Mouse (Mus musculus): ENCODE data around the gene Gm20431.

The Gm20431 gene

DNA sequence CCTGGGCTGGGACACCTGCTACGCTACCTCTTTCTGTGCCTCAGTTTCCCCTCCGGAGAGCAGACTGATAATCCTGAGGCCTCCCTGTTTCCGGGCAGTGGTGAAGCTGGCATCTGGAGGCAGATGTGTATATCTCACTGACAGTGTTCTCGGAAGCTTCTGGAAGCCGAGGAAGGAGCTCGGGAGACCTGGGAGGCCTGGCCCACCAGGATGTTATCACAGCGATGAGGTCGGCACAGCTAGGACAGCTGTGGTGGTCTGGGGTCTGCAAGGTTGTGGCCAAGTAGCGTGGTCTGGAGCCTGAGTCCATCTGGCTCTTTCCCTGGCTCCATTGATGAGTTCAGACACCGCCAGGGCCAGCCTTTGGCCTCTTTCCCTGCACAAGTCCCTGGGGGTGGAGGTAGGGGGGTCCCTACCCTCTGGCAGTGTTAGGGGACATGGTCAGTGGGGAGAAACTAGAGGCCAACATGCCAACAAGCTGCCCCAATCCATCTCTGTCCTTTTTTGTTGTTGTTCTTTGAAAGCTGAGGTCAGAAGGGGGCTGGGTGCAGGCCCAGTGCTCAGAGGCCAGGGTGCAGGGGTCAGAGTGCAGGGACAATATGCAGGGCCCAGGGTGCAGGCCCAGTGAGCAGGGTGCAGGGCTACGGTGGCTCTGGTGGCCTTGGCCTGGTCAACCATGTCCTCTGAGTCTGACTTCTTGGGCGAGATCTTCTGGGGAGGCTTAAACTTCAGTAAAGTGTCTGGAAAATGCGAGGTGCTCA is 96.6 kb downstream of the Gm20431 start:
- in situ Hi-C loops (cut with MboI; ENCODE audit: low pct_unique_long_range_greater_than_20kb in 1 of 2, low sequenced_read_pairs in 2 of 2, unreplicated experiment in 1 of 2) = no loop called here

DNA sequence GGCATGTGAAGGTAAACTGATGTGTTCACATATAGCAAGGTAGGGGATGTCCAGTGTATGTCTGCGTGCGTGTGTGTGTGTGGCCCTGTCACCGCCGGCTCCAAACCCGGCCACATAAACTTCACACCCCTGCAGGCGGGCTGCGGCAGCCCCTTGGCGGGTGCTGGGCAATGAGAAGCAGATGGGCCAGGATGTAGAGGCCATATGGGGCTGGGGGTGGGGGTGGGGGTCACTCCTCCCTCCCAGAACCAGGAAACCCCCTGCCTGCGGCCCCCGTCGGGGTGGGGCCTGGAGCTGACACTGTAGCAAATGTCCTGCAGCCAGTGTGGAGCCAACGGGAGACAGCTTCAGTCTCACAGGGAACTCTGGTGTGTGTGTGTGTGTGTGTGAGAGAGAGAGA is 97.6 kb downstream of the Gm20431 start:
- in situ Hi-C loops (cut with MboI; ENCODE audit: low pct_unique_long_range_greater_than_20kb in 1 of 2, low sequenced_read_pairs in 2 of 2, unreplicated experiment in 1 of 2) = no loop called here

DNA sequence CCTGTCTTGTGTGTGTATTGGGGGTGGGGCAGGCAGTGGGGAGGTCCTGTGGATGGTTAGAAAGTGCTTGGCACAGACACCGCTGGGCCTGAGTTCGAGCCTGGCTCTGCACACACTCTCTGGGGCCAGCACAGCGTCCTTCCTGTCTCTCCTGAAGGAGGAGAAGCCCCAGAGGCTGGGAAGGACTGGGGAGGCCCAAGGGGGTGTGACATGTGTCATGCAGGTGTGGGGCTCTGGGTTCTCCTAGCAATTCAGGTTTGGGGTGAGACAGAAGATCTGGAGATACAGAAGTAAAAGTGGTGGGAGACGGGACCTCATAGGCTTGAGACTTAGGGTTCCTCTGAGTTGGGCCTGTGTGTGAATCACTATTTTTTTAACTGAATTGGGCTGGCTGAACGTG is 98.3 kb downstream of the Gm20431 start:
- in situ Hi-C loops (cut with MboI; ENCODE audit: low pct_unique_long_range_greater_than_20kb in 1 of 2, low sequenced_read_pairs in 2 of 2, unreplicated experiment in 1 of 2) = no loop called here

- in situ Hi-C loops (cut with MboI; ENCODE audit: low pct_unique_long_range_greater_than_20kb in 1 of 2, low sequenced_read_pairs in 2 of 2, unreplicated experiment in 1 of 2) = no loop called here
Observed at GRCm38 (mm10) chr2:167562101-167562500, 99.2 kb downstream of the Gm20431 start.

DNA sequence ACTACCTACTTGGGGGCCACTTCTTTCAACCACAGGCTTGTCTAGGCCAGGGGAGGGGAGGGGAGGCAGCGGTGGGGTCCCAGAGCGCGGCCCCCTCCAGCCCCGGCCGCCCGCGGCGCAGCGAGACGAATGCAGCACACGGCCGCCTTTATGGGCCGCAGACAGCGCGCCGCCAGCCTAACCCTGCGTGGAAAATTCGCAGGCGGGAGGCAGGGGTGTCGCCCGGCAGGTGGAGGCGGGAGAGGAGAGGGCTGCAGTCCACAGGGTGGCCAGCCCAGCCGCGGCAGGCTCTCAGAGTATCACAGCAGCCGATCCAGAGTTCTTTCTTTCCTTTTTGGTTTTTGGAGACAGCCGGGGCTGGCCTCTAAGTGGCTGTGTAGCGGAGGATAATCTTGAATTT is 101.9 kb downstream of the Gm20431 start:
- in situ Hi-C loops (cut with MboI; ENCODE audit: low pct_unique_long_range_greater_than_20kb in 1 of 2, low sequenced_read_pairs in 2 of 2, unreplicated experiment in 1 of 2) = no loop called here

All from mouse embryonic stem cell (cell line).